Mouse (Mus musculus) layer of hippocampus, postnatal 10 days (tissue): Measurements from ENCODE around the gene Pef1. TPM values are rescaled to one million over a fixed set of nuclear protein-coding genes. Genes with fewer than 3 reads are reported as not detected.

Source experiments
- DNase-seq, 2 experiments: peaks; one replicate each; pipeline ENCODE4 v3.0.0; 2021; ENCODE audit warnings: low spot score in 2 of 2
- total RNA-seq, 2 experiments: library from RNA; stranded (reverse); gene quantifications; 2 replicates each; pipeline ENCODE4 v1.2.3; 2021

The Pef1 gene
- total RNA-seq, 2 experiments from 2014 or later = 37.4 to 39.7 TPM

GRCm38 (mm10) chr4:130174335-130175031 lies 72.1 kb downstream of the Pef1 start:
- no peak for DNase-seq

GRCm38 (mm10) chr4:130175072-130175711 lies 72.8 kb downstream of the Pef1 start, which contains the start of gene Tinagl1:
Gene Tinagl1 (minus strand): TSS chr4:130175122.
- DNase-seq = no peak

GRCm38 (mm10) chr4:130176156-130176720 lies 73.9 kb downstream of the Pef1 start:
- no peak for DNase-seq

- DNase-seq = no peak
Measured at GRCm38 (mm10) chr4:130177087-130177486, 74.7 kb downstream of the Pef1 start.

- DNase-seq = no peak
Measured at GRCm38 (mm10) chr4:130177536-130177935, 75.2 kb downstream of the Pef1 start.

Other genes starting within 250 kb of the Pef1 start
- under 1 TPM; 0.18 to 0.48 TPM for gene Spocd1, start 173.3 kb upstream of the Pef1 start, total RNA-seq
- gene Adgrb2, start 117.7 kb upstream of the Pef1 start, total RNA-seq = 100 to 1,000 TPM; 390 to 419 TPM
- gene Col16a1, start 54.7 kb upstream of the Pef1 start, total RNA-seq = 10 to 100 TPM; 17.9 to 26.0 TPM
- 10 to 100 TPM; 12.5 to 14.3 TPM for gene Hcrtr1, start 36.8 kb downstream of the Pef1 start, total RNA-seq
- 1 to 10 TPM; 3.3 TPM for gene Tinagl1, start 72.6 kb downstream of the Pef1 start, total RNA-seq
- not detected for gene Gm853, start 119.8 kb downstream of the Pef1 start, total RNA-seq
- 1 to 10 TPM; 6.3 to 6.4 TPM for gene Serinc2, start 176.6 kb downstream of the Pef1 start, total RNA-seq
- 100 to 1,000 TPM; 142 to 168 TPM for gene Fabp3, start 206.0 kb downstream of the Pef1 start, total RNA-seq
- gene Gm10570, start 206.1 kb downstream of the Pef1 start, total RNA-seq = not detected